Mouse (Mus musculus): Measurements from ENCODE around the gene Anapc16. TPM values are rescaled to one million over a fixed set of nuclear protein-coding genes. Genes with fewer than 3 reads are reported as not detected.

Gene Anapc16
- polyA plus RNA-seq, 1 experiment from 2014 or later, result 117 TPM

DNA sequence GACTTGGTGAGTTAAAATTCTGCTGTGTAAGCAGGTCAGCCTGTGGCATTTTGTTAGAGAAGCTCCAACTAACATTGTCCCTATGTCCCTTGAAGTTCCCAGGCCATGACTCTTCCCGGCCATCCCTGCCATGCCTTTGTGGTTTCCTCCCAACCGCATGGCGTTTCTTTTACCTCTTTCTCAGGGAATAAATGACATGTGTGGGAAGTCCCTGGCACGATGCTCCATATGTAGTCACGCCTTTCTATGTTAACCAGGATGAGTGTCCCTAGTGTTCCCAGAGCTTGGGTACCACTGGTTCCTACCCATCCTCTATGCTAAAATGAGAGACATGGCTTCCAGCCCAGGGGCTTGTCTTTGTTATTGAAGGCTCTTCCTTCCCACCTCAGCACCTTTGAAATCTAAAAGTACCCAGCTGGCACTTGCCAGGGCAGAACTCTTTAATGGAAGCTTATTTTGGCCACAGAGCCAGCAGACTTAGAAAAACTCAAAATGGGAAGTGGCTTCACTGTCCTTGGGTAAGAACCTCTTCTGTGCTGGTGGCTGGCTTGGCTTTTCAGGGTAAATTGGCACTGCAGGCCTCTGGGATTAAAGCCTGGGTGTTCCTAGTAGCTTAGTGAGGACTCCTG, 25.1 kb downstream of the Anapc16 start:
- TF ChIP-seq CTCF (IDR thresholded peaks at IDR 0.05), result no peak
- 0 out of 2 replicates have a peak, but pooled peaks have one; percentile 15 for TF ChIP-seq EP300 (IDR thresholded peaks at IDR 0.05)
- Histone ChIP-seq H3K27me3 (replicated peaks; ENCODE audit: insufficient read depth, low read length) (no peaks in the 10 kb centered on the region), H3K9me3 (ENCODE audit: low read length) (no peaks in the 10 kb centered on the region), H3K9ac (replicated peaks; ENCODE audit: low read depth) (no peak overlapping the region), H3K4me1 (ENCODE audit: insufficient read depth, low read depth, low read length) (peaks cover 40% of the 10 kb centered on the region), H3K4me2 (replicated peaks; ENCODE audit: low read depth, low read length) (no peak overlapping the region), H3K4me3 (ENCODE audit: low read depth, low read length) (no peak overlapping the region), H3K27ac (ENCODE audit: low read length) (peak overlapping the region; percentile 91), H3K36me3 (ENCODE audit: insufficient read depth, low read length) (no peaks in the 10 kb centered on the region)
- 86% methylated on average over 5 of the region's 5 CpGs for WGBS
- ATAC-seq (no peak), DNase-seq (ENCODE audit: low spot score) (no peak)

GRCm38 (mm10) chr10:59977141-59977540, 25.8 kb downstream of the Anapc16 start:
- H3K36me3 ChIP-seq (ENCODE audit: insufficient read depth, low read length), result no peaks in the 10 kb centered on the region
- ATAC-seq (no peak), DNase-seq (ENCODE audit: low spot score) (no peak)
- no peaks in the 10 kb centered on the region for H3K9me3 ChIP-seq (ENCODE audit: low read length)
- H3K9ac ChIP-seq (replicated peaks; ENCODE audit: low read depth), result no peak overlapping the region
- 33% methylated on average over 3 of the region's 4 CpGs for WGBS
- no peaks in the 10 kb centered on the region for H3K27me3 ChIP-seq (replicated peaks; ENCODE audit: insufficient read depth, low read length)
- TF ChIP-seq EP300 (IDR thresholded peaks at IDR 0.05), result no peak
- TF ChIP-seq CTCF (IDR thresholded peaks at IDR 0.05), result no peak
- H3K4me1 ChIP-seq (ENCODE audit: insufficient read depth, low read depth, low read length), result peaks cover 40% of the 10 kb centered on the region
- H3K4me2 ChIP-seq (replicated peaks; ENCODE audit: low read depth, low read length), result no peak overlapping the region
- H3K4me3 ChIP-seq (ENCODE audit: low read depth, low read length), result no peak overlapping the region
- no peak overlapping the region for H3K27ac ChIP-seq (ENCODE audit: low read length)

DNA sequence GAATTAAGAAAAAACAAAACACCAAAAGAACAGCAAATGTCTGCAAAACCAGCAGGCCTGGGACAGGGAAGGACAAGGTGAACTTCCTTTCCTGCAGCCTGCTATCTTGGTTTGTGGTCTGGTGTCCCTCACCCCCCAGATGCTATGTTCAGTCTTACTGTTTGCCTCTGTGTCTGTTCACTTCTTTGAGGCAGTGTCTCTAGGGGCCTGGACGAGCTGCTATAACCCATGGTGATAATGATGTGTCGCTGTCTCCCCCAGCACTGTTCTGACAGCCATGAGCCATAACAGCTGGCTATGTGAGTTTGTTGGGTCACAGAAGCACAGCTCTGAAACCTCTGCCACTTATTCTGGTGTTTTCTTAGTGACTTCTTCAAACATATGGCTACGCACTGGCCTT, 28.1 kb downstream of the Anapc16 start:
- no peak overlapping the region for H3K9ac ChIP-seq (replicated peaks; ENCODE audit: low read depth)
- H3K4me1 ChIP-seq (ENCODE audit: insufficient read depth, low read depth, low read length), result peaks cover 48% of the 10 kb centered on the region
- H3K36me3 ChIP-seq (ENCODE audit: insufficient read depth, low read length), result no peaks in the 10 kb centered on the region
- 44% methylated on average over 3 of the region's 3 CpGs for WGBS
- peak; percentile 90 for DNase-seq (ENCODE audit: low spot score)
- 0 out of 2 replicates have a peak overlapping the region, but pooled peaks have one; percentile 8 for H3K4me2 ChIP-seq (replicated peaks; ENCODE audit: low read depth, low read length)
- H3K4me3 ChIP-seq (ENCODE audit: low read depth, low read length), result no peak overlapping the region
- ATAC-seq, result peak; percentile 35
- peak overlapping the region; percentile 91 for H3K27ac ChIP-seq (ENCODE audit: low read length)
- no peaks in the 10 kb centered on the region for H3K27me3 ChIP-seq (replicated peaks; ENCODE audit: insufficient read depth, low read length)
- no peaks in the 10 kb centered on the region for H3K9me3 ChIP-seq (ENCODE audit: low read length)
- TF ChIP-seq CTCF (IDR thresholded peaks at IDR 0.05) (peak; percentile 34), EP300 (IDR thresholded peaks at IDR 0.05) (peak; percentile 35; the same call in 1 of the 2 replicates)

- Histone ChIP-seq H3K36me3 (ENCODE audit: insufficient read depth, low read length) (no peaks in the 10 kb centered on the region), H3K27ac (ENCODE audit: low read length) (peak overlapping the region; percentile 91), H3K9me3 (ENCODE audit: low read length) (no peaks in the 10 kb centered on the region), H3K9ac (replicated peaks; ENCODE audit: low read depth) (no peak overlapping the region), H3K4me1 (ENCODE audit: insufficient read depth, low read depth, low read length) (peaks cover 42% of the 10 kb centered on the region), H3K4me2 (replicated peaks; ENCODE audit: low read depth, low read length) (peak overlapping the region; percentile 8; the same call in 1 of the 2 replicates), H3K4me3 (ENCODE audit: low read depth, low read length) (no peak overlapping the region), H3K27me3 (replicated peaks; ENCODE audit: insufficient read depth, low read length) (no peaks in the 10 kb centered on the region)
- TF ChIP-seq CTCF (IDR thresholded peaks at IDR 0.05), result no peak
- peak; percentile 100 for TF ChIP-seq EP300 (IDR thresholded peaks at IDR 0.05)
- ATAC-seq, result peak; percentile 65
- peak; percentile 94 for DNase-seq (ENCODE audit: low spot score)
- 14% methylated on average over 6 of the region's 6 CpGs for WGBS
Measured at GRCm38 (mm10) chr10:59974191-59974664, 28.7 kb downstream of the Anapc16 start.

DNA sequence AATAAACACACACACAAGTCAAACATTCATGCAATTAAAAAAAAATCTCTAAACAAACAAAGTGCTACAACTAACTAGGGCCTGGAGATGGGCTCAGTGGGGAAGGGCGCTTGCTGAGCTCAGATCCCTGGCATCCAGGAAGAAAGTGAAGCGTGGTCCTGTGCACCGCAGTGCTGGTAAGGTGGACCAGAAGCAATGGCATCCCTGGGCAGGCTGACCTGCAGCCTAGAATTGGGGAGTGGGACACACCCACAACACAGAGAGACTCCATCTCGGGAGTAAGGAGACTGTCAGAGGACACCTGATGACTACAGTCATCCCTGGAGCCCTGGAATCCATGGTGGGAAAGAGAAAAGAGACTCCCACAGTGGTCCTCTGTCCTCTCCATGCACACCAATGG, 29.5 kb downstream of the Anapc16 start:
- H3K4me1 ChIP-seq (ENCODE audit: insufficient read depth, low read depth, low read length), result peaks cover 34% of the 10 kb centered on the region

DNA sequence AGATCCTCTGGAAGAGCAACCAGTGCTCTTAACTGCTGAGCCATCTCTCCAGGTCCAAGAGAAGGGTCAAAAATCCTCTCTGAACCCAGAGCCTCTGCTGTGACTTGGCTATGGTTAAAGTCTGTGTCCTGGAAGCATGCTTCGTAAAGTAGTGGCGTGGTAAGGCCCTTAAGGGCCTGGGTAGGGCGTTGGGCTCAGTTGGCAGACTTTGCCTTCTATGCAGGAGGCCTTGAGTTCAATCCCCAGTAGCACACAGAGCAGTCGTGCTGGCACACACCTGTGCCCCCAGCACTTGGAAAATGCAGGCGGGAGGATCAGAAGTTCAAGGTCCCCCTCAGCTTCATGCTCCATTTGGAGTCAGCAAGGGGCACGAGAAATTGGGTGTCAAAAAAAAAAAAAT, 29.9 kb downstream of the Anapc16 start:
- H3K9ac ChIP-seq (replicated peaks; ENCODE audit: low read depth), result no peak overlapping the region
- no peak for TF ChIP-seq CTCF (IDR thresholded peaks at IDR 0.05)
- no peak for TF ChIP-seq EP300 (IDR thresholded peaks at IDR 0.05)
- H3K9me3 ChIP-seq (ENCODE audit: low read length), result no peaks in the 10 kb centered on the region
- no peaks in the 10 kb centered on the region for H3K36me3 ChIP-seq (ENCODE audit: insufficient read depth, low read length)
- ATAC-seq (no peak), DNase-seq (ENCODE audit: low spot score) (no peak)
- H3K4me3 ChIP-seq (ENCODE audit: low read depth, low read length), result no peak overlapping the region
- no peaks in the 10 kb centered on the region for H3K27me3 ChIP-seq (replicated peaks; ENCODE audit: insufficient read depth, low read length)
- 70% methylated on average over 6 of the region's 6 CpGs for WGBS
- H3K27ac ChIP-seq (ENCODE audit: low read length), result peak overlapping the region; percentile 91
- peaks cover 30% of the 10 kb centered on the region for H3K4me1 ChIP-seq (ENCODE audit: insufficient read depth, low read depth, low read length)
- no peak overlapping the region for H3K4me2 ChIP-seq (replicated peaks; ENCODE audit: low read depth, low read length)

More for the DNA sequence above, 29.5 kb downstream of the Anapc16 start:
- Histone ChIP-seq H3K36me3 (ENCODE audit: insufficient read depth, low read length) (no peaks in the 10 kb centered on the region), H3K4me3 (ENCODE audit: low read depth, low read length) (no peak overlapping the region), H3K4me2 (replicated peaks; ENCODE audit: low read depth, low read length) (no peak overlapping the region), H3K9me3 (ENCODE audit: low read length) (no peaks in the 10 kb centered on the region), H3K27ac (ENCODE audit: low read length) (peak overlapping the region; percentile 91), H3K9ac (replicated peaks; ENCODE audit: low read depth) (no peak overlapping the region), H3K27me3 (replicated peaks; ENCODE audit: insufficient read depth, low read length) (no peaks in the 10 kb centered on the region)
- ATAC-seq (no peak), DNase-seq (ENCODE audit: low spot score) (no peak)
- TF ChIP-seq CTCF (IDR thresholded peaks at IDR 0.05) (no peak), EP300 (IDR thresholded peaks at IDR 0.05) (no peak)
- 83% methylated on average over 4 of the region's 4 CpGs for WGBS
